Mouse (Mus musculus) kidney, adult 2 months (tissue): ENCODE measurements around the gene Irs2.

Source experiments
- CTCF ChIP-seq: fragments of 200-500 bp; conservative IDR thresholded peaks from 2 replicates; pipeline ENCODE4 v1.5.1; 2011; ENCODE audit warnings: low read depth, mild to moderate bottlenecking, control low read depth, low read length, moderate library complexity, mixed read lengths; ENCODE audit not compliant: insufficient read depth, insufficient read length
- POLR2A ChIP-seq: fragments of 200-500 bp; IDR thresholded peaks from one replicate; pipeline ENCODE4 v1.6.1; 2011; ENCODE audit warnings: low read depth, low read length, control low read depth

GRCm38 (mm10) chr8:11009431-11010071 lies 1.3 kb upstream of the Irs2 start:
- TF ChIP-seq POLR2A (no peak), CTCF (no peak)
